Mouse (Mus musculus) heart, embryonic 15.5 days (tissue): ENCODE results near the gene Snip1. TPM values are rescaled to one million over a fixed set of nuclear protein-coding genes. Genes with fewer than 3 reads are reported as not detected.

Experiments used
- ATAC-seq: fragments of 200-750 bp; cut with Nextera tagmentation; replicated peaks from 2 replicates; pipeline ENCODE4 v1.8.0; 2017; ENCODE audit warnings: low read depth, moderate TSS enrichment; ENCODE audit not compliant: insufficient number of reproducible peaks, insufficient read depth, low FRiP score
- H3K27ac ChIP-seq: fragments of 300-500 bp; sonication (generic); 2 replicates; pipeline ENCODE4 v1.5.1; 2015; ENCODE audit warnings: mild to moderate bottlenecking, inconsistent platforms
- H3K27me3 ChIP-seq: fragments of 300-500 bp; sonication (generic); 2 replicates; pipeline ENCODE4 v1.6.1; 2015; ENCODE audit warnings: inconsistent platforms
- H3K36me3 ChIP-seq: fragments of 300-500 bp; sonication (generic); 2 replicates; pipeline ENCODE4 v1.6.1; 2015; ENCODE audit warnings: mild to moderate bottlenecking, inconsistent platforms
- H3K4me1 ChIP-seq: fragments of 300-500 bp; sonication (generic); replicated peaks from 2 replicates; pipeline ENCODE4 v1.6.1; 2015; ENCODE audit warnings: inconsistent platforms
- H3K4me2 ChIP-seq: fragments of 300-500 bp; sonication (generic); 2 replicates; pipeline ENCODE4 v1.6.1; 2015; ENCODE audit warnings: inconsistent platforms, mild to moderate bottlenecking, moderate library complexity
- H3K4me3 ChIP-seq: fragments of 300-500 bp; sonication (generic); 2 replicates; pipeline ENCODE4 v1.5.1; 2015; ENCODE audit warnings: mild to moderate bottlenecking, inconsistent platforms
- H3K9ac ChIP-seq: fragments of 300-500 bp; sonication (generic); 2 replicates; pipeline ENCODE4 v1.6.1; 2015; ENCODE audit warnings: mild to moderate bottlenecking, inconsistent platforms
- H3K9me3 ChIP-seq: fragments of 300-500 bp; sonication (generic); replicated peaks from 2 replicates; pipeline ENCODE4 v1.6.1; 2016; ENCODE audit warnings: inconsistent platforms
- WGBS: fragments of 180-500 bp; shearing (Covaris S2); methylation state at CpG from one replicate; pipeline ENCODE4 v1.1.7; 2015; ENCODE audit warnings: mixed read lengths; 5-methylcytosine and 5-hydroxymethylcytosine counted together
- polyA plus RNA-seq: library from polyadenylated mRNA; unstranded; fragments of >200 nt; fragmentation: Nextera tagmentation; extraction: Ambion mirVana; gene quantifications from 2 replicates; pipeline ENCODE4 v1.2.1, GENCODE M21; 2015

Snip1 gene
- polyA plus RNA-seq, 1 experiment from 2014 or later = 16.1 TPM

DNA sequence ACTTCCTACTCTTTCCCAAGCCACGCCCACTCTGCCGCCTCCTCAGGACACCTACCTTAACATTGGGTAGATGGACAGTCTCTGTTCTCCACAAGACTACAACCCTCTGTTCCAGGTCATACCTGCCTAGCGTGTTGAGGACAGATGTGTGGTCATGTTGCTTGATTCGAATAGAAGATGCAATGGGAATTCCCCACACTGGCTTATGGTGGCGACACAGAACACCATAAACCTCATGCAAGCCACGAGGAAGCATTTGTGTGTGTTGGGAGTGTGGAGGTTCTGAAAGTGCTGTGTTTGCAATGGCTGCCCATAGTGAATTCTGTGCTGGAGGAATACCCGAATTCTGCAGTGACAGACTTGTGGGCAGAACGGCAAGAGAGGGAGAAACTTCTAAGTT lies 2.6 kb upstream of the Snip1 start:
- WGBS = 67% methylated on average over 8 of the region's 8 CpGs
- no peak overlapping the region for H3K4me2 ChIP-seq
- no peak for ATAC-seq

DNA sequence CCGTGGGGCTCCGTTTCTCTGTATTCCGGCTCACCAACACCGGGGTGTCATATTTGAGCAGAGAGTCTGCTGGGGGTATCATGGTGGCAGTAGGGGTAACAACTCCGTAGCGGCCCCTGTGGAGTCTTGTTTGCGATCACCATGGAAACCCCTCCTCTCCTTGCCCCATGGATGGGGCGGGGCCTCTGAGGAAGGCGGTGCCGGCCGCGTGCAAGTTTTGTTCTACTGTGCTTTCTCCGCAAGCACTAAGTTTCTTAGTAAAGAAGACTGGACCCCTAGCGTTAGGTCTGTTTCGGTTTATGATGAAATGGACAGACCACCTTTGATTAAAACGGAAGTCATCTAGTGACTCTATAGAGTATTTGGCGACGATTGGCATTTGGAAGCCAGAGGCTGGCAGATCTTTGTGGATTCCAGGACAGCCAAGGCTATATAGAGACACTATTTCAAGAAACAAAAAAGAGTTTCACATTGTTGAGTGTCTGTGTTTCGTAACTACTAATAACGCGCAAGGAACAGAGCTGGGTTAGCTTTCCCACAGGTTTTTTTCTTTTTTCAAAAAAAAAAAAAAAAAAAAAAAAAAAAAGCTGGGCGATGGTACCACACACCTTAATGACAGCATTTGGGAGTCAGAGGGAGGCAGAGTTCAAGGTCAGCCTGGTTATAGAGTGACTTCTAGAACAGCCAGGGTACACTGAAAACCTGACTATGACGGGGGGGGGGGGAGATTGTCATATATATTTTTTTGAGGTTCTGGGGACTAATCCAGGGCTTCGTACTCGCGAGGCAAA lies 760 bp upstream of the Snip1 start, which contains the start of gene Dnali1:
Gene Dnali1, minus strand, starts transcription at position 187 of the 791 bp plus-strand sequence.
- Histone ChIP-seq H3K9ac (peak within 1 kb of the TSS; percentile 84), H3K4me2 (peak within 1 kb of the TSS; percentile 88), H3K36me3 (peaks cover 22% of the 10 kb centered on the region), H3K27me3 (no peaks in the 10 kb centered on the region), H3K9me3 (no peaks in the 10 kb centered on the region), H3K27ac (peak within 1 kb of the TSS; percentile 73), H3K4me3 (peak within 1 kb of the TSS; percentile 78), H3K4me1 (peaks cover 18% of the 10 kb centered on the region)
- 4% methylated on average over 26 of the region's 26 CpGs for WGBS
- ATAC-seq = no peak

More for the DNA sequence above, 2.6 kb upstream of the Snip1 start:
- no peaks in the 10 kb centered on the region for H3K9me3 ChIP-seq
- 0 out of 2 replicates have a peak, but pooled peaks cover 5% of the 10 kb centered on the region for H3K36me3 ChIP-seq
- no peak overlapping the region for H3K9ac ChIP-seq
- H3K27ac ChIP-seq = no peak overlapping the region
- no peak overlapping the region for H3K4me3 ChIP-seq
- no peaks in the 10 kb centered on the region for H3K27me3 ChIP-seq
- peaks cover 20% of the 10 kb centered on the region for H3K4me1 ChIP-seq

DNA sequence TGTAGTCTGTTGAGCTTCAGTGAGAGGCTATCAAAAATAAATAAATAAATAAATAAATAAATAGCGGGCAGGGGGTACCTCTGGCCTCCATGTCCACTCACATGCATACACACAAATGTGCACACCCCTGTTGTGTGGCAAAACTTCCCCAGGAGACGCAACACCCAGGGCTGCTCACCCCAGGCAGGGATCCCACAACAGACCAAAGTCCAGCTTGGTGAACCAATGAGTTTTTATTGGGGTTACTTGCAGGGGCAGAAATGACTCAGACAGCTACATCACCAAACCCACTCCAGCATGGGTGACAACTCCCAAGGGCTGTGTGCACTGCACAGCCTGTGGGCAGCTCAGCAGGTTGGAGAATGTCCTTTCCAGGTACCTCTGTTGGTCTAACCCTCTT lies 11.2 kb downstream of the Snip1 start:
- Histone ChIP-seq H3K4me2 (no peak overlapping the region), H3K9me3 (no peaks in the 10 kb centered on the region), H3K4me3 (no peak overlapping the region), H3K27me3 (no peaks in the 10 kb centered on the region), H3K27ac (no peak overlapping the region), H3K4me1 (no peaks in the 10 kb centered on the region), H3K36me3 (peaks cover 23% of the 10 kb centered on the region), H3K9ac (no peak overlapping the region)
- ATAC-seq = no peak
- 81% methylated on average over 2 of the region's 2 CpGs for WGBS

DNA sequence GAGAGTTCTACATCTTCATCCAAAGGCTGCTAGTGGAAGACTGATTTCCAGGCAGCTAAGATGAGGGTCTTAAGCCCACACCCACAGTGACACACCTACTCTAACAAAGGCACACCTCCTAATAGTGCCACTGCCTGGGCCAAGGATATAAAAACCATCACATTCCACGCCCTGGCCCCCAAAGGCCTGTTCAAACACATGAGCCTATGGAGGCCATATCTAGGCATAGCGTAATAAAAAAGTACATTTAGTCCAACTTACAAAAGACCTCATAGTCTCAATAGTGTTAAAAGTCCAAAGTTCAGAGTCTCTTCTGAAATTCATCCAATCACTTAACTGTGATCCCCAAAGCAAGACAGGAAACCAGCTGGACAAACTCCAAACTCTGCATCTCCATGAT lies 12.2 kb downstream of the Snip1 start:
- Histone ChIP-seq H3K4me3 (no peak overlapping the region), H3K9ac (no peak overlapping the region), H3K36me3 (peaks cover 13% of the 10 kb centered on the region), H3K9me3 (no peaks in the 10 kb centered on the region), H3K27ac (no peak overlapping the region), H3K4me1 (no peaks in the 10 kb centered on the region), H3K27me3 (no peaks in the 10 kb centered on the region), H3K4me2 (no peak overlapping the region)
- WGBS = 92% methylated on average over 2 of the region's 2 CpGs
- ATAC-seq = no peak

DNA sequence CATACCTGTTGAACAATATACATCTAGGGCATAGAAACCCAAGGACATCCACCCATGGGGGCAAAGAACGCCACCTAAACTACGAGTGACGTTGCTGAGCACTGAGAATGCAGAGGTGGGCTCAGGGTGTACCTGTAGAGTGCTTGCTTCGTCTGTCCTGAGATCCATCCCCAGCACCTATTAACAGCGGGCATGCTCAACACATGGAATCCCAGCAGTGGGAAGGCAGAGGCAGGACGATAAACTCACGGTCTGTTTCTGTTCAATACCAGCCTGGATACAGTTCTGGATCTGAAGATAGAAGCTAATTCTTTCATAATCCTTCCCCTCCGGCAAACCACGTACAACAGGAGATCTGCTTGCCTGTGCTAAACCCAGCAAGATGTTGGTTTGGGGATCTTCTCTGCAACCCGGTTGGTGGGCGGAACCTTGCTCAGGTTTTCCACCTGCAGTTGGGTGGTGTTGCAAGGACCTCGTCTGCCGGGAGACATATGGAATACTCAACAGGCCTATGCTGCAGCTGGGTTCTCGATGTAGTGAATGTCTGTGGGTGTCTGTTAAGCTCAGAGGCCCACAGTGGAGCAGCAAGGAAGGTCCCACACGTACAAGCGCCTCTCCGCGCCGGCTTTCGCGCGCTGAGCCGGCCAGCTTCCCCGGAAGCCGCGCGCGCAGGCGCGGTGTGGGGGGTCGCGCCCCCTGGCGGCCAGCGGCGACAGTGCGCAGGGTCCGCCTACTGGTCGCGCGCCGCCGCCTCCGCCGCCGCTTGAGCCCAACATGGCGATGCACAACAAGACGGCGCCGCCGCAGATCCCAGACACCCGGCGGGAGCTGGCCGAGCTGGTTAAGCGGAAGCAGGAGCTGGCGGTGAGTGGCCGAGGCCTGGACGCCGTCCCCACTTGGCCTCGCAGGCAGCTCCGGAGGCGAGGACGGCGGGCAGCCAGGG lies 18.2 kb downstream of the Snip1 start, which contains the start of gene Meaf6:
Gene Meaf6, plus strand, starts transcription at position 732 of the 943 bp plus-strand sequence.
- H3K4me3 ChIP-seq = peak within 1 kb of the TSS; percentile 84
- peaks cover 11% of the 10 kb centered on the region for H3K4me1 ChIP-seq
- ATAC-seq = peak; percentile 89
- peak within 1 kb of the TSS; percentile 88 for H3K9ac ChIP-seq
- no peaks in the 10 kb centered on the region for H3K9me3 ChIP-seq
- H3K36me3 ChIP-seq = peaks cover 26% of the 10 kb centered on the region
- H3K27ac ChIP-seq = peak within 1 kb of the TSS; percentile 98
- no peaks in the 10 kb centered on the region for H3K27me3 ChIP-seq
- 1% methylated on average over 62 of the region's 63 CpGs for WGBS
- H3K4me2 ChIP-seq = peak within 1 kb of the TSS; percentile 87

DNA sequence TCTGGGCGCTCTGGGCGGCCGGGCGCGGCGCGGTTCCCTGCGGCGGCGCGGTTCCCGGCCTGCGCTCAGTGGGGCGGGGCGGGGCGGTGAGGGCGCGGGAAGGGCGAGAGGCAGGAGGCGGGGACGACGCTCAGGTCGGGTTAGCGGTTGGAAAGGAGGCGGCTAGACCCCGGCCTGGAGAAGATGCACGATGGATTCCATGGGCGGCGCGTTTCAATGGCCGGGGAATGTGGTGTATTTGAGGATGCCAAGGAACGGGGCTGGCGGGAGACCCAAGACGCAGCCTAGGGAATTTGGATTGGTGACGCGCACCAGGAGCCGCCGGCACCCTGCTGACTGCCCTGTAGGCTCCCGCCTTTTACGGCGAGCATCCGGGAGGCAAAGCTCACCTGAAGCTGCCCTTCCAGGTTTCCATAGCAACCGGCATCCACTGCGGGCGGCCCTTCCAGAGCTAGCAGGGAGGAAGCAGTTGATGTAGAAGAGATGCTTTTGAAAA lies 18.9 kb downstream of the Snip1 start:
- Histone ChIP-seq H3K9me3 (no peaks in the 10 kb centered on the region), H3K4me3 (peak overlapping the region; percentile 84), H3K27ac (peak overlapping the region; percentile 98), H3K27me3 (no peaks in the 10 kb centered on the region), H3K36me3 (peaks cover 30% of the 10 kb centered on the region), H3K4me1 (peaks cover 11% of the 10 kb centered on the region), H3K4me2 (peak overlapping the region; percentile 87), H3K9ac (peak overlapping the region; percentile 88)
- ATAC-seq = peak; percentile 91
- WGBS = under 1% methylated on average over 45 of the region's 45 CpGs

DNA sequence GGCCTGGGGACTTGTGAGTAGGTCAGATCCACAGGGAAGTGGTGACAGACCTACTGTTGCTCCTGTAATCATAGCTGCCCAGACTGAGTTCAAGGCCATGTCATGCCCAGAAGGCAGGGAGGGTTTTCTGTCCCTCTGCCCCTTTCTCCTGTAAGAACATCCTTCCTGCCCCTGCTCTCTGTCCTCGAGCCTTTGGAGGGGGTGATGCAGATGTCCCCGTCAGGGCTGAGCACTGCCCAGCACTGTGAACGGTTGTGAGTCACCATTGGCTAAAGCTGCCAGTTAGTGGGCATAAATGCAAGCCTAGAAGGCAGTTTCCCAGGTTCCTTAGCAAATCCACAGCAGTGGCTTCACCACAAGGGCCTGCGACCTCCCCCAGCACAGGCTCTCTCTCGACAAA lies 26.6 kb downstream of the Snip1 start:
- H3K9me3 ChIP-seq = no peaks in the 10 kb centered on the region
- no peak overlapping the region for H3K4me3 ChIP-seq
- no peak overlapping the region for H3K4me2 ChIP-seq
- H3K4me1 ChIP-seq = no peaks in the 10 kb centered on the region
- peaks cover 40% of the 10 kb centered on the region for H3K36me3 ChIP-seq
- ATAC-seq = no peak
- H3K9ac ChIP-seq = no peak overlapping the region
- H3K27me3 ChIP-seq = no peaks in the 10 kb centered on the region
- no peak overlapping the region for H3K27ac ChIP-seq
- WGBS = 81% methylated on average over 5 of the region's 5 CpGs

DNA sequence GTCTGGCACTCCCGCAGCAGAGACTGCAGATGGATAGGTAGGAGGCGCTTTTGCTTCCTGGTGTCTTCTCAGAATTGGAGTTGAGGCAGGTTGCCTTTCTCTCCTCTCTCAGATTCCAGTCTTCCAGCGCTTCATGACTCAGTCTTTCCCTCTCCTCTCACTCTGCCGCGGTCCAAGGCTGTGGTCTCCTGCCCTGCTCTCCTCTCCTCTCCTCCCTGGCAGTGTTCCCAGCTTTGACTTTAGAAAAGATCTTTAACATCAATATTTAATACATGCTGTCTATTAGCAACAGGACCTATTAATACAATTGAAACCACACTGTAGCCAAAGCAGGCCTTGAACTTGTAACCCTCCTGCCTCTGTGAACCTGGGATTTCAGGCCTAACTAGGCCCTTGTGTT lies 29.6 kb downstream of the Snip1 start:
- no peak for ATAC-seq
- no peak overlapping the region for H3K9ac ChIP-seq

DNA sequence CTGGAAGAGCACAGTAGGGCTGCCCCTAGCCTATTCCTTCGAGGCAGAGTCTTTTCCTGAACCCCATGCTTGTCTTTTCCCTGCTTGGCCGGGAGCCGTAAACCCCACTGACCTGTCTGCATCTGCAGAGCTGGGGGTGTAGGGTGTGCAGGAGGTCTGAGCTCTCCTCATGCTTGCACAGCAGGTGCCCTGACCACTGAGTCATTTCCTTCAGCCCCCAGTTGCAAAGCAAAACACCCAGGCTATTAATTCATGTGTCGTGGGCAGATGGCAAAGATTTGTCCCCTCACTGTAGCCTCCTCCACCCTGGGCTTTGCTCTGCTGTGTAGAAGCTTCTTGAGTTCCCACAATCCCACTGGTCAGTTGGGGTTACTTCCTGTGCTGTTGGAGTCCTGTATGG lies 30.9 kb downstream of the Snip1 start:
- no peaks in the 10 kb centered on the region for H3K4me1 ChIP-seq
- no peak overlapping the region for H3K9ac ChIP-seq
- no peak overlapping the region for H3K4me3 ChIP-seq
- H3K36me3 ChIP-seq = peaks cover 7% of the 10 kb centered on the region
- H3K27ac ChIP-seq = no peak overlapping the region
- no peaks in the 10 kb centered on the region for H3K9me3 ChIP-seq
- H3K27me3 ChIP-seq = no peaks in the 10 kb centered on the region
- ATAC-seq = no peak
- WGBS = 85% methylated on average over 4 of the region's 4 CpGs
- no peak overlapping the region for H3K4me2 ChIP-seq

More for the DNA sequence above, 29.6 kb downstream of the Snip1 start:
- Histone ChIP-seq H3K27me3 (no peaks in the 10 kb centered on the region), H3K27ac (no peak overlapping the region), H3K4me2 (no peak overlapping the region), H3K4me3 (no peak overlapping the region), H3K4me1 (no peaks in the 10 kb centered on the region), H3K36me3 (peaks cover 17% of the 10 kb centered on the region), H3K9me3 (no peaks in the 10 kb centered on the region)
- WGBS = 79% methylated on average over 5 of the region's 5 CpGs

DNA sequence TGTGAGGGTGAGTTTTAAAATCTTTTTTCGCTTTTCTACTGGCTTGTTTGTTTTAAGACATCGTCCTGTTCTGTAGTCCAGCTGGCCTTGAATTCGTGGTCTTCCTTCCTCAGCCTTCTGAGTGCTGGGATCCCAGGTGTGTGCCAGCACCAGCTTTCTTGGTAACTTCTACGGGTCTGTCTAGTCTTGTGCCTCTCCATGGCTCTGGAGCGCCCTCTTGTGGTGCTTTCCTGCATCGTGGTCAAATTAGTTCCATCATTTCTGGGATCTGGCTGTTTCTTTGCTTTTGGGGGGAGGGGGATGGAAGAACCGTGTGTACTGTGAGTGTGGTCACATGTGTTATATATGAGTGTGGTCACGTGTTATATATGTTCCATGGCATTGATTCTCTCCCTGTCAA lies 33.0 kb downstream of the Snip1 start:
- no peak overlapping the region for H3K27ac ChIP-seq

DNA sequence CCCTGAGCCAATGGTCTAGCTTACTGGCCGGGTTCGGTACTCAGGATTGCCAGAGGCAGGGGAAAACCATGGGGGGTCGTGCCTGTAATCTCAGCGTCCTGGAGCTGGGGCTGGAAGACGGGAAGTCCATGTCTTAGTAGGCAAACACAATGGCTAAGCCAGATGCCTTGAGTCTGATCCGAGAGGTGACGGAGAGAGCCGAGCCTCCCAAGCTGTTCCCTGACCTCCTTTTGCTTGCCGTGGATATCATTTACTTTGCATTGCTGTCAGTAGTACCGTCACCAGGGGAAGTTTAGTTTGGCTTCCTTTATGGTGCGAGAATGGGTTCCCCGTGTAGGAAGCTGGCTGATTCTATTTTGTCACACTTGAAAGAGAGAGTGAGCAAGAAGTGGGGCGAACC lies 34.9 kb downstream of the Snip1 start:
- ATAC-seq = no peak
- H3K27me3 ChIP-seq = no peaks in the 10 kb centered on the region
- H3K4me3 ChIP-seq = no peak overlapping the region
- no peaks in the 10 kb centered on the region for H3K4me1 ChIP-seq
- H3K4me2 ChIP-seq = no peak overlapping the region
- no peaks in the 10 kb centered on the region; the same call in 1 of the 2 replicates for H3K36me3 ChIP-seq
- no peak overlapping the region for H3K27ac ChIP-seq
- H3K9ac ChIP-seq = no peak overlapping the region
- WGBS = 71% methylated on average over 13 of the region's 13 CpGs
- no peaks in the 10 kb centered on the region for H3K9me3 ChIP-seq

More for the DNA sequence above, 33.0 kb downstream of the Snip1 start:
- no peak overlapping the region for H3K4me3 ChIP-seq
- no peaks in the 10 kb centered on the region for H3K4me1 ChIP-seq
- no peaks in the 10 kb centered on the region for H3K27me3 ChIP-seq
- no peak for ATAC-seq
- WGBS = 13% methylated on average over 8 of the region's 8 CpGs
- no peaks in the 10 kb centered on the region for H3K9me3 ChIP-seq
- H3K4me2 ChIP-seq = no peak overlapping the region
- no peak overlapping the region for H3K9ac ChIP-seq
- H3K36me3 ChIP-seq = no peaks in the 10 kb centered on the region; the same call in 1 of the 2 replicates
